Mouse (Mus musculus) CH12F3 (cell line): Measurements from ENCODE around the gene Mob3c.

ENCODE experiments used
- in situ Hi-C: fragments of 300-500 bp; cut with MboI; formaldehyde crosslinking; loops from 2 replicates; pipeline ENCODE4 v1.14.3; 2020; ENCODE audit warnings: low sequenced_read_pairs

Mob3c gene

DNA sequence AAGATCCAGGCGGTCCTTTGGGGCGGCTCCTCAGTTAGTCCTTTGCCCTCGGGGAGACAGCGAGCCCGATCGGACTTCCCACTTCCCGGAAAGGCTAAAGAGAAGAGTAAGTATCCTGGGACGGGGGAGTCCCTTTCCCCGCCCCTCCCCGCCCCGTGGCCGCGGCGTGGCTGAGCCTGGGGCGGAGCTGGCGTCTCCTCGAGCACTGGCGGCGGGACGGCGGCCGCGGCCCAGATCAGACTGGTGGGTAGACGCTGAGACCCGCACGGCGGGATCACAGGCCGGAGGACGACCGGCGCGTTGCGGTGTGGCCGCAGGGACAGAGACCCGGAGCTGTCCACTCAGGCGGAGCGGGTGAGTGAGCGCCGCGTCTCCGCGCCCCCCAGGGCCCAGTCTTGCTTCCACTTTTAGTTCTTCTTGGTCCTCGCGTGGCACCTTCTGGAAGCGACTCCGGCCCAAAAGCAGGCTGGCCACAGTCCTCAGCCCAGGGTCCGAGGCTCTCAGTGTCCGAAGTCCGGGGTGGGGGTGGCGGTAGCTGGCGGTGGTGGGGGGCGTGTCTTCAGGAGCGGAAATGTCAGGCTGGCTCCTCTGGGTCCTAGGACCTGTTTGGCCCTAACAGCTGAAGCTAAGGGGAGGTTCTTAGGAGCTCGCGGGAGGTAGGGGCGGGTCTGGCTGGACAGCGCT lies at the start of gene Mob3c:
Gene Mob3c (plus strand): TSS at position 205 of the 684 bp plus-strand sequence.
- in situ Hi-C loops, result no loop called here

DNA sequence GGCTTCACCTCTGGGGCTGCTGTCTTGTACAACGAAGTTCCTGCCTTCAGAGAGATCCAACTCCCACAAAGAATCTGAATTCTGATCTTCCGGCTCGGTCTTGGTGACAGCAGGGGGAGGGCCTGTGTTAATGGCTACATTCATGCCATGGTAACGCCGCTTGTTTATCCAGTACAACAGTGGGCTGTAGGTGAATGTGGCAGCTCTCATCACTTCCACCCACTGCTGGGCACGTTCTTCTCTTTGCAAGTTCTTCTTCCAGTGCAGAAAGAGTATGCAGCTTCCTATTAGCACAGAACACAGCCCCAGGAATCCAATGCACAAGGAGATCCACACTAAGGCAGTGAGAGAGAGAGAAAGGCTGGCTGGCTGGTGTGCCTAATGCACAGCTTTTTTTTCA lies 47.6 kb upstream of the Mob3c start:
- in situ Hi-C loops, result no loop called here

GRCm38 (mm10) chr4:115780918-115781317 lies 47.0 kb upstream of the Mob3c start, which contains the start of gene Tex38:
Tex38 (minus strand) TSS chr4:115781018.
- in situ Hi-C loops, result no loop called here

- in situ Hi-C loops, result no loop called here
Observed at GRCm38 (mm10) chr4:115782026-115782805, 45.7 kb upstream of the Mob3c start.

- in situ Hi-C loops, result no loop called here
Observed at GRCm38 (mm10) chr4:115784769-115785510, 43.0 kb upstream of the Mob3c start, which contains the start of gene Atpaf1. Atpaf1 (plus strand) TSS chr4:115784812.

GRCm38 (mm10) chr4:115785511-115786034 lies 42.3 kb upstream of the Mob3c start:
- in situ Hi-C loops, result no loop called here

DNA sequence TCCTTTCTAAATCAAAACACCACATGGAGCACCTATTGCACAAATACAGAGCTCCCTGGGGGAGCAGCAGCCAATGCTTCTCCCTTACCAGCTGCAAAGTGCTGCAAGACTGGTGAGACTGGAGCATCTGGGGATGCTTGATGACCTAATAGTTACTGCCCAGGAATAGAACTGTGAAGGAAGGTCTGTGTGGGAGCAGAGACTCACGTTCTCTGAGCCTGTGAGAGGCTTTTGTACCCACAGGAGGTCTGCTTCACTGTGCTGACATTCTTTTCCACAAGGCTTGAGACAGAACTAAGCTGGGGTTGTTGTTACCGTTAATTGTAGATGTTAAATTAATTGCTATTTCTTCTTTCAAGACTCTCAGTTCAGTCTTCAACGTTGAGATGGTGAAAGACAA lies 37.0 kb upstream of the Mob3c start:
- in situ Hi-C loops, result no loop called here

- in situ Hi-C loops, result no loop called here
Observed at GRCm38 (mm10) chr4:115795360-115795759, 32.5 kb upstream of the Mob3c start.

GRCm38 (mm10) chr4:115799981-115800380 lies 27.9 kb upstream of the Mob3c start:
- in situ Hi-C loops, result no loop called here

DNA sequence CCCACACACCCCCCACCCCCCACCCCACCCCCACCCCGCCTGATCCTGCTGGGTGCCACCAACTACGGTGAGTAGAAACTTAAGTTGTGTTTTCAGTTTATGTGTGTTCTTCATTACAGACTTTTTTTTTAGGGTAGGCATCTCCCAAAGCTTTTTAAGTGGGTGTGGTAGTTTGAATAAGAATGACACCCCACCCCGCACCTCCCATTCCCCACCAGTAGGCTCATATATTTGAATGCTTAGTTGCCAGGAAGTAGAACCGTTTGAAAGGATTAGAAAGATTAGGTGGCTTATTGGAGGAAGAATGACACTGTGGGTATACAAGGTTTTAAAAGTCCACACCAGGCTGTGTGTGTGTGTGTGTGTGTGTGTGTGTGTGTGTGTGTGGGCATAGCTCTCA lies 15.6 kb upstream of the Mob3c start:
- in situ Hi-C loops, result no loop called here

GRCm38 (mm10) chr4:115815606-115816005 lies 12.3 kb upstream of the Mob3c start:
- in situ Hi-C loops, result no loop called here

GRCm38 (mm10) chr4:115820199-115820598 lies 7.7 kb upstream of the Mob3c start:
- in situ Hi-C loops, result no loop called here

DNA sequence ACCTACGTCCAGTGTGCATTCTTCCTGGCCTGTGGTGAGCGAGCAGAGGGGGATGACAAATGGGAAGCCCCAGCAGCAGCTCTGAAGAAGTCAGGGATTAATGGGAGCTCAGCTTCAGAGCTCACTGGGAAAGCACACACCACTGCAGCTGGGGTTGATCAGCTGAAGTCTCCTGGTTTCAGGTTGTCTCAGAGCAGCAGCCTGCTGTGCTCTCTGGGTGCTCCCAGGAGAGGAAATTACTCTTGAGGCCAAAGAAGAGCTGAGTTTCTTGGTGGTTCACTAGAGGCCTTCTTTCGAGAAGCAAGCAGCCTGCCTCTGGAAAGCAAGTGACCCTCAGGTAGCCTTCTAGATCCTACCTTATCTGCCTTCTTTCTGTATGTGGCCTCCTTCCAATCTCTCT lies 6.9 kb upstream of the Mob3c start:
- in situ Hi-C loops, result no loop called here

- in situ Hi-C loops, result no loop called here
Observed at GRCm38 (mm10) chr4:115821431-115821830, 6.5 kb upstream of the Mob3c start.

GRCm38 (mm10) chr4:115821928-115822327 lies 6.0 kb upstream of the Mob3c start:
- in situ Hi-C loops, result no loop called here

DNA sequence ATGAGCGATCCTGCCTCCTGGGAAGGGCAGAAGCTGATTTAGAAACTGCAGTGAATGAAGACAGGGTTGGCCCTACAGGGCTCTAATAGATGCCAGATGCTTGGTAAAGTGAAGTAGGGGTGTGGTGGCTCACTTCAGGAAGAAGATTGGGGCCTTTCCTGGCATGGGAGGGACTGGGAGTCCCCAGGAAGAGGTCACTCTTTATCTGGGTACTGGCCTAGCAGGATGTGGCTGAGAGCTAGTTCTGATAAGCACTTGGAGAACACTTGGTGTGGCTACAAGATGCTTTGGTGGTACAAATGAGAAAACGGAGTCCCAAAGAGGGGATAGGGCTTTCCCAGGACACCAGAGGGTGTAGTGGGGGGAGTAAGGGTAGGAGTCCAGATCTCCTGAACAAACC lies 3.7 kb upstream of the Mob3c start:
- in situ Hi-C loops, result no loop called here

DNA sequence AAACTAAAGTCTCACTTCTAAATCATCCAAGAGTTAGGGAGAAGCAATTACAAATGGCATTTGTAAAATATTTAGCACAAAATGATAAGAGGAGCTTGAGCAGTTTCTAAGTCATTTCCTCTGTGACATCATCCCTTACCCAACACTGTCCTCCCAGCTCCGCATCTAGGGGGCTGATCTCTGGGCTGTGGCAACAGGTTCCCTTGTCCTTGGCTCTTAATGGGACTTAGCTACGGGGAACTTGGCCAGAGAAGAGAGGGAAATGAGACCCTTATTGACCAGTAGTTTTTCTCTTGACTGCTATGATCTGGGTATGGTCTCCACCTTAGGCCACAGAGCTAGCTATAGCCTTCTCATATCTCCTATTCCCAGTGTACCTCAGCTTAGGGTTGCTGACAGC lies 2.6 kb upstream of the Mob3c start:
- in situ Hi-C loops, result no loop called here

DNA sequence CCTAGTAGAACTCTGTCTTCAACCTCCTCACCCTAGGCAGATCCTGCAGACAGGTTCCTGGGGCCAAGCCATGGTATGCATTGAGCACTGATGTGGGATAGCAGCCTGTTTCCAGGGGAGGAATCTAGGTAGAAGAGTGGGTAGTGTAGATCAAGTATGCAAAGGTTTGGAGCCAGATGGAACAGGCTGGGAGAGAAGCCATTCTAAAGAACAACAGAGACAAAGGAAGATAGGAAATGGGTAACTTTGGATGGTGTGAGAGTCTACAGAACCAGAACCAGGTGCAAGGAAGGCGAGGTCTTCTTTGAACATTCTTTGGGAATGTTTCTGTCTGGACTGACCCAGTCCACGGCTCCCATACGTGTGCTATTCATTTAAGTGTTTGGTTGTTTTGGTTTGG lies 826 bp upstream of the Mob3c start:
- in situ Hi-C loops, result no loop called here

GRCm38 (mm10) chr4:115827535-115827887 lies 381 bp upstream of the Mob3c start:
- in situ Hi-C loops, result no loop called here

- in situ Hi-C loops, result no loop called here
Observed at GRCm38 (mm10) chr4:115828572-115828902, 645 bp downstream of the Mob3c start.

DNA sequence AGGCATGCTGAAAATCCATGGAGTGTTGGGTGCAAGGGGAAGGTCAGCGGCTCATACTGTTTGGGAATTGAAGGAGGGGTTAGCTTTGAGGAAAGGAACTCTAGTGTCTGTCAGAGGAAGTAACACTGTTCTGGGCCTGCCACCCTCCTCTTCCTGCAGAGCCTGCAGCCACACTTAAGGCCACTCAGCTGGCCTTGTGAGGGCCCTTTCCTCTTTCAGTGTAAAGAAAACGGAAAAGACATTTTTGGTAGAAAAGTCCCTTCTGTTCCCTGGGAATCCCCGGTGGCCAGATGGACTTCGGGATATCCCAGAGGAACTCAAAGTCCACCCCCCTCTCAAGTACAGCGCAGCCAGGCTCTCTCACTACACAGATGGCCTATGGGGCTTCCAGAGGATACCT lies 2.6 kb downstream of the Mob3c start:
- in situ Hi-C loops, result no loop called here

GRCm38 (mm10) chr4:115831221-115831620 lies 3.3 kb downstream of the Mob3c start:
- in situ Hi-C loops, result no loop called here
